Mouse (Mus musculus) heart, postnatal 4 days (tissue): ENCODE data around the gene Inpp5e. TPM values are rescaled to one million over a fixed set of nuclear protein-coding genes. Genes with fewer than 3 reads are reported as not detected.

ENCODE experiments used
- DNase-seq: peaks from one replicate; pipeline ENCODE4 v3.0.0; 2021
- total RNA-seq, 2 experiments: library from RNA; stranded (reverse); gene quantifications; 2 replicates each; pipeline ENCODE4 v1.2.3; 2021

Inpp5e gene
- total RNA-seq, 2 experiments from 2014 or later, result 13.4 to 14.3 TPM

- no peak for DNase-seq
These were observed 46.0 kb downstream of the Inpp5e start for GRCm38 (mm10) chr2:26362991-26363390.

GRCm38 (mm10) chr2:26360772-26361171 is 48.2 kb downstream of the Inpp5e start, which contains the start of gene Card9:
TSS of gene Card9 (minus strand) at chr2:26360918.
- no peak for DNase-seq

GRCm38 (mm10) chr2:26359983-26360382 is 49.0 kb downstream of the Inpp5e start:
- peak; percentile 60 for DNase-seq

GRCm38 (mm10) chr2:26358667-26359320 is 50.2 kb downstream of the Inpp5e start:
- DNase-seq, result no peak

- DNase-seq, result no peak
These were observed 51.5 kb downstream of the Inpp5e start for GRCm38 (mm10) chr2:26357484-26357883.

- no peak for DNase-seq
These were observed 52.3 kb downstream of the Inpp5e start for GRCm38 (mm10) chr2:26356678-26357077.

GRCm38 (mm10) chr2:26356231-26356630 is 52.8 kb downstream of the Inpp5e start:
- DNase-seq, result no peak

GRCm38 (mm10) chr2:26354401-26354800 is 54.6 kb downstream of the Inpp5e start:
- no peak for DNase-seq

GRCm38 (mm10) chr2:26353066-26353980 is 55.7 kb downstream of the Inpp5e start:
- no peak for DNase-seq

- DNase-seq, result peak; percentile 49
These were observed 56.6 kb downstream of the Inpp5e start for GRCm38 (mm10) chr2:26352291-26352910.

- DNase-seq, result peak; percentile 96
These were observed 57.4 kb downstream of the Inpp5e start, which contains the start of gene Dnlz for GRCm38 (mm10) chr2:26351358-26352290. TSS of gene Dnlz (minus strand) at chr2:26352110.

GRCm38 (mm10) chr2:26348241-26348640 is 60.8 kb downstream of the Inpp5e start:
- no peak for DNase-seq

Other genes with a start within 250 kb of the Inpp5e start
- not detected for gene Lhx3, start 200.9 kb downstream of the Inpp5e start, total RNA-seq
- gene Qsox2, start 171.7 kb downstream of the Inpp5e start, total RNA-seq, result 10 to 100 TPM; 11.2 to 12.1 TPM
- gene Ccdc187, start 114.6 kb downstream of the Inpp5e start, total RNA-seq, result under 1 TPM; 0.81 to 0.92 TPM
- gene Gpsm1, start 93.7 kb downstream of the Inpp5e start, total RNA-seq, result 100 to 1,000 TPM; 142 to 153 TPM
- 10 to 100 TPM; 16.1 to 16.6 TPM for gene Dnlz, start 57.1 kb downstream of the Inpp5e start, total RNA-seq
- under 1 TPM; 0.60 to 0.95 TPM for gene Card9, start 48.3 kb downstream of the Inpp5e start, total RNA-seq
- 10 to 100 TPM; 20.8 to 21.0 TPM for gene Snapc4, start 28.6 kb downstream of the Inpp5e start, total RNA-seq
- 10 to 100 TPM; 55.5 to 62.3 TPM for gene Entr1, start 19.9 kb downstream of the Inpp5e start, total RNA-seq
- gene Pmpca, start 19.9 kb downstream of the Inpp5e start, total RNA-seq, result 100 to 1,000 TPM; 107 to 113 TPM
- gene Sec16a, start 36.0 kb upstream of the Inpp5e start, total RNA-seq, result 10 to 100 TPM; 37.0 to 39.0 TPM
- 10 to 100 TPM; 55.3 to 62.3 TPM for gene Notch1, start 107.5 kb upstream of the Inpp5e start, total RNA-seq
- 100 to 1,000 TPM; 317 to 343 TPM for gene Egfl7, start 170.8 kb upstream of the Inpp5e start, total RNA-seq
- gene Gm20532, start 177.4 kb upstream of the Inpp5e start, total RNA-seq, result not detected
- gene Agpat2, start 195.2 kb upstream of the Inpp5e start, total RNA-seq, result 10 to 100 TPM; 23.9 to 25.4 TPM
- 1 to 10 TPM; 6.1 to 7.0 TPM for gene Fam69b, start 219.3 kb upstream of the Inpp5e start, total RNA-seq